24 mouse cellular contexts compared by ENCODE assay signal in the genomic region with DNA sequence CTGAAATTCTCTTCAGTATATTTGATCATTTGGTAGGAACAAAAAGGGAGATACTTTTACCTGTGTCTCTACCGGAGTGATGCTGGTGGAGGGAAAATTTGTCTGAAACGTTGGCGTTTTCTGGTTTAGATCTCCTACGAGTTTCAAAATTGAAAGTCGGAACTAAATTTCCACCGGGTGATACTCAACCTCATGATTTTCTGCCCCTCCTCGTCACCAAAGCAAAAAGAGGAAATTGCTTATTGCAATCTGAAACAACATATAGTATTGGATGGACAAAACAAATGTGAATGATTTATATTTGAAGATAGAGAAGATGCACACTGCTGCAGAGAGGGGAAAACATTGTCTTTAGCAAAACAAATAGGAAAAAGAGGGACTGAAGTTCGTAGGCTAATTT. TPM values are rescaled to one million over a fixed set of nuclear protein-coding genes. Genes with fewer than 3 reads are reported as not detected.
"Had no signal": no experiment of that assay in that cellular context is flagged by ENCODE, and none has a peak within 500 bp of the region (broad histone marks: within the 10 kb centered on the region; RNA-seq: fewer than 3 reads in every experiment).

Gene Klra3, minus strand, starts transcription at position 164 of the 400 bp plus-strand sequence.

- H3K4me1 ChIP-seq: liver, embryonic 13.5 days; liver, embryonic 15.5 days; lung, embryonic 15.5 days; megakaryocyte, embryonic 14.5 days; midbrain, embryonic 13.5 days; midbrain, embryonic 15.5 days; neural tube, embryonic 13.5 days; stomach, embryonic 15.5 days had no signal

- H3K27ac ChIP-seq: liver, embryonic 13.5 days; liver, embryonic 15.5 days; lung, embryonic 15.5 days; midbrain, embryonic 13.5 days; midbrain, embryonic 15.5 days; neural tube, embryonic 13.5 days; stomach, embryonic 15.5 days; stomach, postnatal 0 days had no signal

- DNase-seq: liver, embryonic 13.5 days; liver, postnatal 0 days; lung, adult 2 months; lung, postnatal 14 days; lung, postnatal 36 days; right cerebral cortex, postnatal 14 days; thymus, adult 18-20 months; thymus, postnatal 14 days; thymus, postnatal 36 days had no signal

- ATAC-seq: liver, postnatal 0 days; lung, postnatal 0 days; midbrain, embryonic 13.5 days; midbrain, embryonic 15.5 days had no signal

- H3K9ac ChIP-seq: liver, embryonic 13.5 days; liver, embryonic 15.5 days; liver, postnatal 0 days; lung, embryonic 15.5 days; midbrain, embryonic 13.5 days; midbrain, embryonic 15.5 days; neural tube, embryonic 13.5 days; stomach, embryonic 15.5 days had no signal

- H3K36me3 ChIP-seq: liver, embryonic 13.5 days; liver, embryonic 15.5 days; lung, embryonic 15.5 days; midbrain, embryonic 13.5 days; midbrain, embryonic 15.5 days; neural tube, embryonic 13.5 days; stomach, embryonic 15.5 days had no signal

- H3K9me3 ChIP-seq: liver, embryonic 13.5 days; liver, embryonic 15.5 days; lung, embryonic 15.5 days; megakaryocyte, embryonic 14.5 days; midbrain, embryonic 13.5 days; midbrain, embryonic 15.5 days; neural tube, embryonic 13.5 days; stomach, embryonic 15.5 days had no signal

- H3K4me3 ChIP-seq: liver, embryonic 13.5 days; liver, embryonic 15.5 days; lung, embryonic 15.5 days; megakaryocyte, embryonic 14.5 days; midbrain, embryonic 13.5 days; midbrain, embryonic 15.5 days; myocyte; neural tube, embryonic 13.5 days; stomach, embryonic 15.5 days had no signal

- H3K27me3 ChIP-seq: liver, embryonic 13.5 days; liver, embryonic 15.5 days; lung, embryonic 15.5 days; megakaryocyte, embryonic 14.5 days; midbrain, embryonic 13.5 days; midbrain, embryonic 15.5 days; neural tube, embryonic 13.5 days; stomach, embryonic 15.5 days had no signal

RNA-seq across cellular contexts. Expression of gene Klra3, which starts in this region (rescaled TPM):
- total RNA-seq: midbrain, postnatal 0 days had no signal
- polyA plus RNA-seq: liver, embryonic 13.5 days; liver, embryonic 15.5 days; liver, postnatal 0 days; lung, adult 2 months; lung, embryonic 15.5 days; lung, postnatal 0 days; midbrain, embryonic 11.5 days; midbrain, embryonic 13.5 days; midbrain, embryonic 15.5 days; midbrain, postnatal 0 days; myocyte; neural tube, embryonic 11.5 days; neural tube, embryonic 13.5 days; stomach, embryonic 15.5 days; stomach, postnatal 0 days; testis, adult 2 months; thymus, postnatal 0 days had no signal
